Mouse (Mus musculus): ENCODE results near the gene Nmrk2. TPM values are rescaled to one million over a fixed set of nuclear protein-coding genes. Genes with fewer than 3 reads are reported as not detected.
"Not testable (repeated sequence)": the region's sequence is repeated elsewhere in the genome, so short reads cannot be mapped to it uniquely, and the experiment has no call there.

The Nmrk2 gene
- polyA plus RNA-seq, 1 experiment from 2014 or later, result not detected

- H3K27me3 ChIP-seq (ENCODE audit: control insufficient read depth, insufficient read depth, low read length); H3K9ac ChIP-seq (replicated peaks; ENCODE audit: low read depth, low read length); H3K4me3 ChIP-seq (ENCODE audit: low read depth, low read length); ATAC-seq (ENCODE audit: low read depth); H3K9me3 ChIP-seq (ENCODE audit: control insufficient read depth, low read length): not testable (repeated sequence)
- 7% methylated on average over 4 of the region's 4 CpGs for WGBS
- Histone ChIP-seq H3K36me3 (ENCODE audit: control insufficient read depth, insufficient read depth, low read length) (peaks cover 29% of the 10 kb centered on the region), H3K4me2 (ENCODE audit: low read depth, low read length) (peak overlapping the region; percentile 72), H3K27ac (ENCODE audit: low read depth, low read length) (peak overlapping the region; percentile 96), H3K4me1 (ENCODE audit: control insufficient read depth, insufficient read depth, low read length) (peaks cover 17% of the 10 kb centered on the region)
Observed at GRCm38 (mm10) chr10:81175345-81175701, 26.5 kb downstream of the Nmrk2 start.

DNA sequence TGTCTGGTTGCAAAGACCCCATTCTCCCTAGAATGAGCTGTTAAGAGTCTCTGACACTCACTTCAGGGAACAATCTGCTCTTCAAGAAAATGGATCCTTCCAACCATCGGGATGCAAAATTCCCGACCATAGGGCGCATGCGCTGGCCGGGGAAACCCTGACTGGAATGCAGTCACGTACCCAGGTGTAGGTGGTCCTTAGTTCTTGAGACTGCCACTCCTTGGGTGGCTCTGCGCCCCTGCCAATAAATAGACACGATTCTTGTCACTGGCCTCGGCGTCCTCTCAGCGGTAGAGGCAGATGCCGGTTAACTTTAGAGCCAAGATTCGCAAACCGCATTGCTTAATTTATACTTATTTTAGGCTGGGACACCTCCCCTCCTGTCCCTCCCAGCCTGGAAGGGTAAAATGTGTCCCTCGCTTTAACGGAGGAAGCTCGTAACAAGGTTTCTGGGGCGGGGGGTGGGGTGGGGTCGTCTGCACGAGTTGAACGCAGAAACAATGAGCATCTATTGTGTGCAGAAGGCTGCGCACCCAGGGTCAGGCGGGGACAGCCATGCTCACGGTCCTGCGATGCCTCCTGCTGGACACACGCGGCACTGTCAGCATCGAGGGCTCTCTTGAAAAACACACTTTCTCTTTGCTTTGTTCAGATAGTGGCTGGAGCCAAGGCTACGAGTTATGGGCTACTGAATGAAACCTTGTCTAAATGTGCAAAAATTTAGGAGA is 27.1 kb downstream of the Nmrk2 start:
- H3K9me3 ChIP-seq (ENCODE audit: control insufficient read depth, low read length), result no peaks in the 10 kb centered on the region
- peaks cover 23% of the 10 kb centered on the region for H3K36me3 ChIP-seq (ENCODE audit: control insufficient read depth, insufficient read depth, low read length)
- peaks cover 17% of the 10 kb centered on the region for H3K4me1 ChIP-seq (ENCODE audit: control insufficient read depth, insufficient read depth, low read length)
- H3K27ac ChIP-seq (ENCODE audit: low read depth, low read length), result peak overlapping the region; percentile 96
- H3K27me3 ChIP-seq (ENCODE audit: control insufficient read depth, insufficient read depth, low read length), result no peaks in the 10 kb centered on the region
- peak overlapping the region; percentile 32 for H3K4me3 ChIP-seq (ENCODE audit: low read depth, low read length)
- ATAC-seq (ENCODE audit: low read depth), result peak; percentile 69
- 1% methylated on average over 29 of the region's 29 CpGs for WGBS
- H3K4me2 ChIP-seq (ENCODE audit: low read depth, low read length), result peak overlapping the region; percentile 72
- peak overlapping the region; percentile 68 for H3K9ac ChIP-seq (replicated peaks; ENCODE audit: low read depth, low read length)

DNA sequence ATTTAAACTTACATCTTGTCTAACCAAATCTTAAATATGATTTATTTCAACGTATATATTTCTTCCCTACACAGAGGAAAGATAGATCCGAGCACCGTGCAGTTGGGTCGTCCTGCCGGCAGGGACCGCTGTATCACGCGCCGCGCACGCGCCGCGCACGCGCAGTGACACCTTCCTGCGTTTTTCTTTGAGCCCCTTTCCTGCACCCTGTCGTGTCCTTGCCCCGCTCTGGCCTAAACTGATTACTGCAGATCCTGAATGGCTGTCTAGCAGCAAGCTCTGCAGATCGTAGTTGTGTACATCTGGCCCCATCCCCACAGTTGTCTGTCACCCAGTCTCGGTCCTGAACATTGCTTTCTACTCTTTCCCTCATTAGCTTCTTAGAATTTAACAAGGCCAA is 28.7 kb downstream of the Nmrk2 start:
- ATAC-seq (ENCODE audit: low read depth), result peak; percentile 13
- WGBS, result 5% methylated on average over 21 of the region's 21 CpGs
- Histone ChIP-seq H3K4me1 (ENCODE audit: control insufficient read depth, insufficient read depth, low read length) (peaks cover 18% of the 10 kb centered on the region), H3K4me2 (ENCODE audit: low read depth, low read length) (peak overlapping the region; percentile 19), H3K9me3 (ENCODE audit: control insufficient read depth, low read length) (no peaks in the 10 kb centered on the region), H3K9ac (replicated peaks; ENCODE audit: low read depth, low read length) (peak overlapping the region; percentile 5; the same call in 1 of the 2 replicates), H3K27me3 (ENCODE audit: control insufficient read depth, insufficient read depth, low read length) (no peaks in the 10 kb centered on the region), H3K36me3 (ENCODE audit: control insufficient read depth, insufficient read depth, low read length) (peaks cover 7% of the 10 kb centered on the region), H3K27ac (ENCODE audit: low read depth, low read length) (peak overlapping the region; percentile 66), H3K4me3 (ENCODE audit: low read depth, low read length) (no peak overlapping the region)

DNA sequence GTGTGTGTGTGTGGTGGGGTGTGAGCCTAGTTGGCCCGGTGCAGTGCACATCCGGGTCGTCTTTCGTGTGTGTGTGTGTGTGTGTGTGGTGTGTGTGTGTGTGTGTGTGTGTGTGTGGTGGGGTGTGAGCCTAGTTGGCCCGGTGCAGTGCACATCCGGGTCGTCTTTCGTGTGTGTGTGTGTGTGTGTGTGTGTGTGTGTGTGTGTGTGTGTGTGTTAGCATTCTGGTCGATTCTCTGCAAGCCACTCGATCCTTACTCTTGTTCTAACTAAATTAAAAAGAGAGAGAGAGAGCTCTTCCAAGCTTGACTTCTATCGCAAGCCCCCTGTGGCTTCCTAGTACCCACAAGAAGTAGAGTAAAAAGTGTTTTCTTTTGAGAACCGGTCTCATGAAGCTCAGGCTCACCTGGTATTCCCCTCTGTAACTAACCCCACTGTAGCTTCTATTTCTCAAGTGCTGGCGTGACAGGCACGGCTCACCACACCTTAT is 32.4 kb downstream of the Nmrk2 start:
- H3K36me3 ChIP-seq (ENCODE audit: control insufficient read depth, insufficient read depth, low read length); H3K9me3 ChIP-seq (ENCODE audit: control insufficient read depth, low read length); H3K27ac ChIP-seq (ENCODE audit: low read depth, low read length); H3K9ac ChIP-seq (replicated peaks; ENCODE audit: low read depth, low read length); H3K27me3 ChIP-seq (ENCODE audit: control insufficient read depth, insufficient read depth, low read length); H3K4me2 ChIP-seq (ENCODE audit: low read depth, low read length); H3K4me3 ChIP-seq (ENCODE audit: low read depth, low read length): not testable (repeated sequence)
- 42% methylated on average over 10 of the region's 14 CpGs for WGBS
- peak; percentile 25; the same call in 1 of the 2 replicates for ATAC-seq (ENCODE audit: low read depth)
- H3K4me1 ChIP-seq (ENCODE audit: control insufficient read depth, insufficient read depth, low read length), result peaks cover 20% of the 10 kb centered on the region

GRCm38 (mm10) chr10:81168521-81169244 is 33.2 kb downstream of the Nmrk2 start:
- H3K4me2 ChIP-seq (ENCODE audit: low read depth, low read length), result peak overlapping the region; percentile 69
- ATAC-seq (ENCODE audit: low read depth), result peak; percentile 39
- H3K9ac ChIP-seq (replicated peaks; ENCODE audit: low read depth, low read length), result peak overlapping the region; percentile 55; the same call in 1 of the 2 replicates
- 0 out of 2 replicates have a peak, but pooled peaks cover 3% of the 10 kb centered on the region for H3K36me3 ChIP-seq (ENCODE audit: control insufficient read depth, insufficient read depth, low read length)
- 3% methylated on average over 29 of the region's 29 CpGs for WGBS
- H3K4me3 ChIP-seq (ENCODE audit: low read depth, low read length), result peak overlapping the region; percentile 79
- H3K4me1 ChIP-seq (ENCODE audit: control insufficient read depth, insufficient read depth, low read length), result peaks cover 16% of the 10 kb centered on the region
- H3K9me3 ChIP-seq (ENCODE audit: control insufficient read depth, low read length), result no peaks in the 10 kb centered on the region
- H3K27ac ChIP-seq (ENCODE audit: low read depth, low read length), result peak overlapping the region; percentile 80
- H3K27me3 ChIP-seq (ENCODE audit: control insufficient read depth, insufficient read depth, low read length), result no peaks in the 10 kb centered on the region

GRCm38 (mm10) chr10:81168087-81168431 is 33.8 kb downstream of the Nmrk2 start:
- WGBS, result 13% methylated on average over 5 of the region's 5 CpGs
- Histone ChIP-seq H3K4me3 (ENCODE audit: low read depth, low read length) (peak overlapping the region; percentile 79), H3K9ac (replicated peaks; ENCODE audit: low read depth, low read length) (0 out of 2 replicates have a peak overlapping the region, but pooled peaks have one; percentile 32), H3K4me1 (ENCODE audit: control insufficient read depth, insufficient read depth, low read length) (peaks cover 12% of the 10 kb centered on the region), H3K9me3 (ENCODE audit: control insufficient read depth, low read length) (no peaks in the 10 kb centered on the region), H3K27me3 (ENCODE audit: control insufficient read depth, insufficient read depth, low read length) (no peaks in the 10 kb centered on the region), H3K27ac (ENCODE audit: low read depth, low read length) (peak overlapping the region; percentile 46), H3K36me3 (ENCODE audit: control insufficient read depth, insufficient read depth, low read length) (0 out of 2 replicates have a peak, but pooled peaks cover 6% of the 10 kb centered on the region), H3K4me2 (ENCODE audit: low read depth, low read length) (peak overlapping the region; percentile 69)
- peak; percentile 62 for ATAC-seq (ENCODE audit: low read depth)

DNA sequence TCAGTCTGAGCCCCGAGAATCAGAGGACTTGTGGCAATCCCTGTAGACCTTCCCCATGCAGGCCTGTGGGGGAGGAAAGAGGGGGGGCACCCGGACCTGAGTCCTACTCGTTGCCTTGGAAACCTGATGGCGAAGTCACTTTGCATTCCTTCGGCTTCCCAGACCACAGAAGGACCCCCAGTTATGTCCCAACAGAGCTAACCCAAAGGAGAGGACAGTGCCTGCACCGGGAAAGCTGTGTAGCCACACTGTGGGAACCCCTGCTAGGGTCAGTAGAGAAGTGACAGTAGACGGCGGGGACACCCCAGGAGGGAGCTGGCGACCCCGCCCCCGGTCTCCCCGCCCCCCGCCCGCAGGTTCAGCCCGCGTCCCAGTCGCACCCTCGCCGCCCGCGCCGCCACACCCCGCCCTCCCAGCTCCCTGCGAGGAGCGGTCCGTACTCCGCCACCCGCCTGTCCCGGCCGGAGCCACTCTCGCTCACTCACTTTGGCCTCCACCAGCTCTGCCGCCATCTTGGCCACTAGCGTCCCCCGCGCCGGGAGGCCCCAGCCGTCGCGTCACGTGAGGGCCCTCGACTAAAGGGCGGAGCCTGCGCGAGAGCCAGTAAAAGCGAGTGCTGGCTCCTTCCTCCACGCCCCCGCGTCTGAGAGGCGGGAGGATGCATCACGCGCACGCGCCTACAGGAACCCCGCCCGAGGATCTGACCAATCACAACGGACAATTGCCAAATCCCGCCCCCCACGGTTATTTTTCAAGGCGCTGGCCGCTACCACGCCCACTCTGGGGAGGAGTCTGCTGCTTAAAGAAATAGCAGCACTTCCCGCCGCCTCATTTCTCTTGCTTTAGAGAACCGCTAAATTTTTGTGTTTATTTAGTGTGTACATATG is 34.4 kb downstream of the Nmrk2 start, which contains the start of gene Pias4:
Gene Pias4 (minus strand): TSS at position 724 of the 887 bp plus-strand sequence.
- Histone ChIP-seq H3K27ac (ENCODE audit: low read depth, low read length) (peak within 1 kb of the TSS; percentile 80), H3K27me3 (ENCODE audit: control insufficient read depth, insufficient read depth, low read length) (no peaks in the 10 kb centered on the region), H3K36me3 (ENCODE audit: control insufficient read depth, insufficient read depth, low read length) (peaks cover 9% of the 10 kb centered on the region; the same call in 1 of the 2 replicates), H3K4me1 (ENCODE audit: control insufficient read depth, insufficient read depth, low read length) (peaks cover 13% of the 10 kb centered on the region), H3K4me2 (ENCODE audit: low read depth, low read length) (peak within 1 kb of the TSS; percentile 87), H3K9ac (replicated peaks; ENCODE audit: low read depth, low read length) (peak within 1 kb of the TSS; percentile 69), H3K4me3 (ENCODE audit: low read depth, low read length) (peak within 1 kb of the TSS; percentile 79), H3K9me3 (ENCODE audit: control insufficient read depth, low read length) (no peaks in the 10 kb centered on the region)
- ATAC-seq (ENCODE audit: low read depth), result peak; percentile 83
- WGBS, result under 1% methylated on average over 58 of the region's 64 CpGs

GRCm38 (mm10) chr10:81165118-81165517 is 36.7 kb downstream of the Nmrk2 start:
- H3K27ac ChIP-seq (ENCODE audit: low read depth, low read length), result no peak overlapping the region
- H3K9ac ChIP-seq (replicated peaks; ENCODE audit: low read depth, low read length), result no peak overlapping the region
- H3K36me3 ChIP-seq (ENCODE audit: control insufficient read depth, insufficient read depth, low read length), result peaks cover 14% of the 10 kb centered on the region
- H3K27me3 ChIP-seq (ENCODE audit: control insufficient read depth, insufficient read depth, low read length), result no peaks in the 10 kb centered on the region
- H3K4me3 ChIP-seq (ENCODE audit: low read depth, low read length), result no peak overlapping the region
- no peak for ATAC-seq (ENCODE audit: low read depth)
- H3K4me2 ChIP-seq (ENCODE audit: low read depth, low read length), result no peak overlapping the region
- peaks cover 17% of the 10 kb centered on the region for H3K4me1 ChIP-seq (ENCODE audit: control insufficient read depth, insufficient read depth, low read length)
- no peaks in the 10 kb centered on the region for H3K9me3 ChIP-seq (ENCODE audit: control insufficient read depth, low read length)
- 79% methylated on average over 8 of the region's 8 CpGs for WGBS
